Mouse (Mus musculus): ENCODE measurements around the gene Melk. TPM values are rescaled to one million over a fixed set of nuclear protein-coding genes. Genes with fewer than 3 reads are reported as not detected.

The Melk gene
- polyA plus RNA-seq, 1 experiment from 2014 or later: 58.5 TPM

- H3K27me3 ChIP-seq (ENCODE audit: control insufficient read depth, insufficient read depth, low read length): no peaks in the 10 kb centered on the region
- H3K27ac ChIP-seq (ENCODE audit: low read depth, low read length): no peak overlapping the region
- no peak overlapping the region for H3K4me2 ChIP-seq (ENCODE audit: low read depth)
- 89% methylated on average over 12 of the region's 12 CpGs for WGBS
- H3K9me3 ChIP-seq (ENCODE audit: control insufficient read depth, low read length): no peaks in the 10 kb centered on the region
- no peak for ATAC-seq (ENCODE audit: insufficient read depth, low FRiP score, low TSS enrichment)
- no peak overlapping the region for H3K9ac ChIP-seq (ENCODE audit: low read length)
- no peak overlapping the region for H3K4me3 ChIP-seq (ENCODE audit: low read depth, low read length)
- no peak for DNase-seq (ENCODE audit: low spot score)
- no peaks in the 10 kb centered on the region; the same call in 1 of the 2 replicates for H3K36me3 ChIP-seq (ENCODE audit: control insufficient read depth, insufficient read depth, low read length)
- no peaks in the 10 kb centered on the region for H3K4me1 ChIP-seq (ENCODE audit: control insufficient read depth, insufficient read depth, low read length)
Observed at GRCm38 (mm10) chr4:44316270-44316809, 15.7 kb downstream of the Melk start.

- H3K4me1 ChIP-seq (ENCODE audit: control insufficient read depth, insufficient read depth, low read length): no peaks in the 10 kb centered on the region
- no peak overlapping the region for H3K9ac ChIP-seq (ENCODE audit: low read length)
- no peaks in the 10 kb centered on the region for H3K27me3 ChIP-seq (ENCODE audit: control insufficient read depth, insufficient read depth, low read length)
- H3K9me3 ChIP-seq (ENCODE audit: control insufficient read depth, low read length): no peaks in the 10 kb centered on the region
- no peak overlapping the region for H3K4me2 ChIP-seq (ENCODE audit: low read depth)
- no peak overlapping the region for H3K27ac ChIP-seq (ENCODE audit: low read depth, low read length)
- DNase-seq (ENCODE audit: low spot score) (no peak), ATAC-seq (ENCODE audit: insufficient read depth, low FRiP score, low TSS enrichment) (no peak)
- no peaks in the 10 kb centered on the region for H3K36me3 ChIP-seq (ENCODE audit: control insufficient read depth, insufficient read depth, low read length)
- WGBS: 89% methylated on average over 6 of the region's 6 CpGs
- H3K4me3 ChIP-seq (ENCODE audit: low read depth, low read length): no peak overlapping the region
Observed at GRCm38 (mm10) chr4:44320448-44320847, 19.8 kb downstream of the Melk start.

- no peak for DNase-seq (ENCODE audit: low spot score)
- no peaks in the 10 kb centered on the region for H3K27me3 ChIP-seq (ENCODE audit: control insufficient read depth, insufficient read depth, low read length)
- no peaks in the 10 kb centered on the region for H3K4me1 ChIP-seq (ENCODE audit: control insufficient read depth, insufficient read depth, low read length)
- ATAC-seq (ENCODE audit: insufficient read depth, low FRiP score, low TSS enrichment): no peak
- no peak overlapping the region for H3K27ac ChIP-seq (ENCODE audit: low read depth, low read length)
- no peaks in the 10 kb centered on the region for H3K9me3 ChIP-seq (ENCODE audit: control insufficient read depth, low read length)
- WGBS: 90% methylated on average over 7 of the region's 7 CpGs
- H3K36me3 ChIP-seq (ENCODE audit: control insufficient read depth, insufficient read depth, low read length): no peaks in the 10 kb centered on the region
- no peak overlapping the region for H3K4me2 ChIP-seq (ENCODE audit: low read depth)
- H3K9ac ChIP-seq (ENCODE audit: low read length): no peak overlapping the region
- H3K4me3 ChIP-seq (ENCODE audit: low read depth, low read length): no peak overlapping the region
Observed at GRCm38 (mm10) chr4:44322124-44322523, 21.4 kb downstream of the Melk start.

GRCm38 (mm10) chr4:44325453-44325852 is 24.8 kb downstream of the Melk start:
- Histone ChIP-seq H3K27me3 (ENCODE audit: control insufficient read depth, insufficient read depth, low read length) (no peaks in the 10 kb centered on the region), H3K4me3 (ENCODE audit: low read depth, low read length) (no peak overlapping the region), H3K27ac (ENCODE audit: low read depth, low read length) (no peak overlapping the region), H3K4me1 (ENCODE audit: control insufficient read depth, insufficient read depth, low read length) (no peaks in the 10 kb centered on the region), H3K9me3 (ENCODE audit: control insufficient read depth, low read length) (no peaks in the 10 kb centered on the region), H3K9ac (ENCODE audit: low read length) (no peak overlapping the region), H3K36me3 (ENCODE audit: control insufficient read depth, insufficient read depth, low read length) (no peaks in the 10 kb centered on the region), H3K4me2 (ENCODE audit: low read depth) (no peak overlapping the region)
- WGBS: 58% methylated on average over 4 of the region's 4 CpGs
- DNase-seq (ENCODE audit: low spot score) (no peak), ATAC-seq (ENCODE audit: insufficient read depth, low FRiP score, low TSS enrichment) (no peak)

- Histone ChIP-seq H3K4me3 (ENCODE audit: low read depth, low read length) (no peak overlapping the region), H3K36me3 (ENCODE audit: control insufficient read depth, insufficient read depth, low read length) (no peaks in the 10 kb centered on the region), H3K9ac (ENCODE audit: low read length) (no peak overlapping the region), H3K27ac (ENCODE audit: low read depth, low read length) (no peak overlapping the region), H3K4me2 (ENCODE audit: low read depth) (no peak overlapping the region), H3K4me1 (ENCODE audit: control insufficient read depth, insufficient read depth, low read length) (no peaks in the 10 kb centered on the region), H3K27me3 (ENCODE audit: control insufficient read depth, insufficient read depth, low read length) (no peaks in the 10 kb centered on the region), H3K9me3 (ENCODE audit: control insufficient read depth, low read length) (no peaks in the 10 kb centered on the region)
- ATAC-seq (ENCODE audit: insufficient read depth, low FRiP score, low TSS enrichment) (no peak), DNase-seq (ENCODE audit: low spot score) (no peak)
- 90% methylated on average over 3 of the region's 3 CpGs for WGBS
Observed at GRCm38 (mm10) chr4:44326721-44327120, 26.0 kb downstream of the Melk start.

- H3K4me3 ChIP-seq (ENCODE audit: low read depth, low read length): no peak overlapping the region
- no peak for DNase-seq (ENCODE audit: low spot score)
- no peak overlapping the region for H3K9ac ChIP-seq (ENCODE audit: low read length)
- H3K9me3 ChIP-seq (ENCODE audit: control insufficient read depth, low read length): no peaks in the 10 kb centered on the region
- no peak overlapping the region for H3K4me2 ChIP-seq (ENCODE audit: low read depth)
- no peaks in the 10 kb centered on the region for H3K4me1 ChIP-seq (ENCODE audit: control insufficient read depth, insufficient read depth, low read length)
- H3K36me3 ChIP-seq (ENCODE audit: control insufficient read depth, insufficient read depth, low read length): no peaks in the 10 kb centered on the region
- no peaks in the 10 kb centered on the region for H3K27me3 ChIP-seq (ENCODE audit: control insufficient read depth, insufficient read depth, low read length)
- ATAC-seq (ENCODE audit: insufficient read depth, low FRiP score, low TSS enrichment): no peak
- no peak overlapping the region for H3K27ac ChIP-seq (ENCODE audit: low read depth, low read length)
- WGBS: 78% methylated on average over 1 of the region's 1 CpGs
Observed at GRCm38 (mm10) chr4:44327976-44328375, 27.3 kb downstream of the Melk start.

GRCm38 (mm10) chr4:44335006-44335405 is 34.3 kb downstream of the Melk start:
- no peaks in the 10 kb centered on the region for H3K27me3 ChIP-seq (ENCODE audit: control insufficient read depth, insufficient read depth, low read length)
- no peaks in the 10 kb centered on the region for H3K4me1 ChIP-seq (ENCODE audit: control insufficient read depth, insufficient read depth, low read length)
- H3K9me3 ChIP-seq (ENCODE audit: control insufficient read depth, low read length): no peaks in the 10 kb centered on the region
- H3K9ac ChIP-seq (ENCODE audit: low read length): no peak overlapping the region
- WGBS: 92% methylated on average over 8 of the region's 8 CpGs
- no peak overlapping the region for H3K27ac ChIP-seq (ENCODE audit: low read depth, low read length)
- no peaks in the 10 kb centered on the region; the same call in 1 of the 2 replicates for H3K36me3 ChIP-seq (ENCODE audit: control insufficient read depth, insufficient read depth, low read length)
- ATAC-seq (ENCODE audit: insufficient read depth, low FRiP score, low TSS enrichment): no peak
- no peak overlapping the region for H3K4me2 ChIP-seq (ENCODE audit: low read depth)
- no peak for DNase-seq (ENCODE audit: low spot score)
- H3K4me3 ChIP-seq (ENCODE audit: low read depth, low read length): no peak overlapping the region

GRCm38 (mm10) chr4:44361670-44362069 is 61.0 kb downstream of the Melk start:
- no peaks in the 10 kb centered on the region for H3K27me3 ChIP-seq (ENCODE audit: control insufficient read depth, insufficient read depth, low read length)
- H3K9ac ChIP-seq (ENCODE audit: low read length): no peak overlapping the region
- H3K9me3 ChIP-seq (ENCODE audit: control insufficient read depth, low read length): no peaks in the 10 kb centered on the region
- DNase-seq (ENCODE audit: low spot score): no peak
- no peak for ATAC-seq (ENCODE audit: insufficient read depth, low FRiP score, low TSS enrichment)
- H3K4me2 ChIP-seq (ENCODE audit: low read depth): no peak overlapping the region
- 91% methylated on average over 7 of the region's 7 CpGs for WGBS
- H3K27ac ChIP-seq (ENCODE audit: low read depth, low read length): no peak overlapping the region
- H3K4me1 ChIP-seq (ENCODE audit: control insufficient read depth, insufficient read depth, low read length): no peaks in the 10 kb centered on the region
- H3K36me3 ChIP-seq (ENCODE audit: control insufficient read depth, insufficient read depth, low read length): no peaks in the 10 kb centered on the region
- H3K4me3 ChIP-seq (ENCODE audit: low read depth, low read length): no peak overlapping the region

- Histone ChIP-seq H3K4me3 (ENCODE audit: low read depth, low read length) (no peak overlapping the region), H3K4me2 (ENCODE audit: low read depth) (no peak overlapping the region), H3K27me3 (ENCODE audit: control insufficient read depth, insufficient read depth, low read length) (no peaks in the 10 kb centered on the region), H3K36me3 (ENCODE audit: control insufficient read depth, insufficient read depth, low read length) (no peaks in the 10 kb centered on the region), H3K9ac (ENCODE audit: low read length) (no peak overlapping the region), H3K4me1 (ENCODE audit: control insufficient read depth, insufficient read depth, low read length) (no peaks in the 10 kb centered on the region), H3K27ac (ENCODE audit: low read depth, low read length) (no peak overlapping the region), H3K9me3 (ENCODE audit: control insufficient read depth, low read length) (no peaks in the 10 kb centered on the region)
- ATAC-seq (ENCODE audit: insufficient read depth, low FRiP score, low TSS enrichment) (no peak), DNase-seq (ENCODE audit: low spot score) (no peak)
- 92% methylated on average over 12 of the region's 12 CpGs for WGBS
Observed at GRCm38 (mm10) chr4:44363434-44364013, 62.8 kb downstream of the Melk start.

Measured in neural tube, embryonic 11.5 days (tissue).